Mouse (Mus musculus): Measurements from ENCODE around the gene Gpr25. TPM values are rescaled to one million over a fixed set of nuclear protein-coding genes. Genes with fewer than 3 reads are reported as not detected.

The Gpr25 gene
- polyA plus RNA-seq, 1 experiment from 2014 or later = 0.21 TPM

- Histone ChIP-seq H3K9me3 (no peaks in the 10 kb centered on the region), H3K9ac (no peak overlapping the region), H3K4me2 (no peak overlapping the region), H3K27ac (no peak overlapping the region), H3K36me3 (no peaks in the 10 kb centered on the region), H3K4me3 (no peak overlapping the region), H3K27me3 (peaks cover 42% of the 10 kb centered on the region), H3K4me1 (peaks cover 16% of the 10 kb centered on the region)
- 37% methylated on average over 8 of the region's 8 CpGs for WGBS
- ATAC-seq (ENCODE audit: insufficient number of reproducible peaks, insufficient read depth, low FRiP score, low TSS enrichment, low read depth) = no peak
Observed at GRCm38 (mm10) chr1:136255657-136256056, 5.0 kb downstream of the Gpr25 start.

DNA sequence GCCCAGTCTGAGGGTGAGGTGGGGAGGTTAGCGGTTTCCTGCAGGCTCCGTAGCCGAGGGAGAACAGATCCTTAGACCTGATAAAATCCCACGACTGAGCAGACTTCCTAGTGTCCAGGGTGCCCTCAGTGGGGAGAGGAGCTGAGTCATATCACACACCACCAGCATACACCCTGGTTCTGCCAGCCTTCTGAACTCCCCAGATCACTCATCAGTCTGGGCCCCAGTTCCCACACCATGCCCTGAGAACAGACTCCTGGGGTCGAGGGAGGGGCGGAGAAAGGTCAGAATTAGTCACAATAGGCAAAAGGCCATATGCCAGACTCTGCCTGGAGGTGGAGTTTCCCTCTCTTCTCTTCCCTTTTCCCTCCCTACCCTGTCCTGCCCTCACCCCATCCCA is 5.5 kb downstream of the Gpr25 start:
- Histone ChIP-seq H3K36me3 (no peaks in the 10 kb centered on the region), H3K4me3 (no peak overlapping the region), H3K9ac (no peak overlapping the region), H3K27ac (no peak overlapping the region), H3K27me3 (peaks cover 37% of the 10 kb centered on the region), H3K4me1 (peaks cover 14% of the 10 kb centered on the region), H3K4me2 (no peak overlapping the region), H3K9me3 (no peaks in the 10 kb centered on the region)
- WGBS = 29% methylated on average over 6 of the region's 6 CpGs
- no peak for ATAC-seq (ENCODE audit: insufficient number of reproducible peaks, insufficient read depth, low FRiP score, low TSS enrichment, low read depth)

GRCm38 (mm10) chr1:136254503-136255065 is 6.1 kb downstream of the Gpr25 start:
- no peaks in the 10 kb centered on the region for H3K36me3 ChIP-seq
- peaks cover 8% of the 10 kb centered on the region; the same call in 1 of the 2 replicates for H3K4me1 ChIP-seq
- H3K4me3 ChIP-seq = no peak overlapping the region
- H3K4me2 ChIP-seq = no peak overlapping the region
- 80% methylated on average over 10 of the region's 10 CpGs for WGBS
- no peak overlapping the region for H3K9ac ChIP-seq
- no peak for ATAC-seq (ENCODE audit: insufficient number of reproducible peaks, insufficient read depth, low FRiP score, low TSS enrichment, low read depth)
- H3K9me3 ChIP-seq = no peaks in the 10 kb centered on the region
- peaks cover 31% of the 10 kb centered on the region for H3K27me3 ChIP-seq
- H3K27ac ChIP-seq = no peak overlapping the region

- Histone ChIP-seq H3K9me3 (no peaks in the 10 kb centered on the region), H3K4me2 (no peak overlapping the region), H3K9ac (no peak overlapping the region), H3K36me3 (no peaks in the 10 kb centered on the region), H3K4me3 (no peak overlapping the region), H3K4me1 (0 out of 2 replicates have a peak, but pooled peaks cover 6% of the 10 kb centered on the region), H3K27me3 (peaks cover 20% of the 10 kb centered on the region), H3K27ac (no peak overlapping the region)
- no peak for ATAC-seq (ENCODE audit: insufficient number of reproducible peaks, insufficient read depth, low FRiP score, low TSS enrichment, low read depth)
- WGBS = 34% methylated on average over 2 of the region's 2 CpGs
Observed at GRCm38 (mm10) chr1:136253472-136253871, 7.2 kb downstream of the Gpr25 start.

GRCm38 (mm10) chr1:136249662-136250061 is 11.0 kb downstream of the Gpr25 start:
- Histone ChIP-seq H3K4me2 (no peak overlapping the region), H3K36me3 (no peaks in the 10 kb centered on the region), H3K4me1 (0 out of 2 replicates have a peak, but pooled peaks cover 3% of the 10 kb centered on the region), H3K9me3 (no peaks in the 10 kb centered on the region), H3K9ac (no peak overlapping the region), H3K27me3 (no peaks in the 10 kb centered on the region), H3K4me3 (no peak overlapping the region), H3K27ac (no peak overlapping the region)
- WGBS = 58% methylated on average over 5 of the region's 5 CpGs
- no peak for ATAC-seq (ENCODE audit: insufficient number of reproducible peaks, insufficient read depth, low FRiP score, low TSS enrichment, low read depth)

- Histone ChIP-seq H3K9me3 (no peaks in the 10 kb centered on the region), H3K4me1 (no peaks in the 10 kb centered on the region), H3K9ac (no peak overlapping the region), H3K27ac (no peak overlapping the region), H3K36me3 (no peaks in the 10 kb centered on the region), H3K4me3 (no peak overlapping the region), H3K27me3 (no peaks in the 10 kb centered on the region), H3K4me2 (no peak overlapping the region)
- WGBS = 84% methylated on average over 5 of the region's 5 CpGs
- ATAC-seq (ENCODE audit: insufficient number of reproducible peaks, insufficient read depth, low FRiP score, low TSS enrichment, low read depth) = no peak
Observed at GRCm38 (mm10) chr1:136247393-136247792, 13.3 kb downstream of the Gpr25 start.

- Histone ChIP-seq H3K9ac (no peak overlapping the region), H3K4me1 (no peaks in the 10 kb centered on the region), H3K27me3 (no peaks in the 10 kb centered on the region), H3K36me3 (no peaks in the 10 kb centered on the region), H3K4me2 (no peak overlapping the region), H3K27ac (no peak overlapping the region), H3K4me3 (no peak overlapping the region), H3K9me3 (no peaks in the 10 kb centered on the region)
- 77% methylated on average over 5 of the region's 5 CpGs for WGBS
- ATAC-seq (ENCODE audit: insufficient number of reproducible peaks, insufficient read depth, low FRiP score, low TSS enrichment, low read depth) = no peak
Observed at GRCm38 (mm10) chr1:136244469-136244868, 16.2 kb downstream of the Gpr25 start.

- no peak overlapping the region for H3K27ac ChIP-seq
- H3K9ac ChIP-seq = no peak overlapping the region
- no peaks in the 10 kb centered on the region for H3K27me3 ChIP-seq
- no peak overlapping the region for H3K4me3 ChIP-seq
- ATAC-seq (ENCODE audit: insufficient number of reproducible peaks, insufficient read depth, low FRiP score, low TSS enrichment, low read depth) = no peak
- no peaks in the 10 kb centered on the region for H3K9me3 ChIP-seq
- WGBS = 84% methylated on average over 7 of the region's 7 CpGs
- no peak overlapping the region for H3K4me2 ChIP-seq
- H3K4me1 ChIP-seq = no peaks in the 10 kb centered on the region
- H3K36me3 ChIP-seq = no peaks in the 10 kb centered on the region
Observed at GRCm38 (mm10) chr1:136241801-136242200, 18.9 kb downstream of the Gpr25 start.

DNA sequence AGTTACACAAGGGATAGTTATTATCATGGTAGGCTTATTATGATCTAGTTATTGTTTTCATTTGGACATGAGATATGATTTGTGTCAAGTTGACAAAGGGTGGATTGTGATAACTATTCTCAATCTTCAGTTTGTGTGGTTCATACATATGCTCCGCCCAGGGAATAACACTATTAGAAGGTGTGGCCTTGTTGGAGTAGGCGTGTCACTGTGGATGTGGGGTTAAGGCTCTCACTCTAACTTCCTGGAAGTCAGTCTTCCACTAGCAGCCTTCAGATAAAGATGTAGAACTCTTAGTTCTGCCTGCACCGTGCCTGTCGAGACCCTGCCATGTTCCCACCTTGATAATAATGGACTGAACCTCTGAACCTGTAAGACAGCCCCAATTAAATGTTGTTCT is 22.2 kb downstream of the Gpr25 start:
- H3K4me1 ChIP-seq = 0 out of 2 replicates have a peak, but pooled peaks cover 4% of the 10 kb centered on the region
- H3K9ac ChIP-seq = no peak overlapping the region
- 88% methylated on average over 4 of the region's 4 CpGs for WGBS
- H3K9me3 ChIP-seq = no peaks in the 10 kb centered on the region
- H3K4me3 ChIP-seq = no peak overlapping the region
- no peak overlapping the region for H3K27ac ChIP-seq
- no peaks in the 10 kb centered on the region for H3K36me3 ChIP-seq
- no peaks in the 10 kb centered on the region for H3K27me3 ChIP-seq
- no peak for ATAC-seq (ENCODE audit: insufficient number of reproducible peaks, insufficient read depth, low FRiP score, low TSS enrichment, low read depth)
- H3K4me2 ChIP-seq = no peak overlapping the region

GRCm38 (mm10) chr1:136234595-136235092 is 26.0 kb downstream of the Gpr25 start:
- Histone ChIP-seq H3K4me3 (peak overlapping the region; percentile 64), H3K4me1 (peaks cover 41% of the 10 kb centered on the region), H3K9ac (peak overlapping the region; percentile 77), H3K4me2 (peak overlapping the region; percentile 75), H3K27ac (peak overlapping the region; percentile 78), H3K9me3 (no peaks in the 10 kb centered on the region), H3K36me3 (no peaks in the 10 kb centered on the region), H3K27me3 (no peaks in the 10 kb centered on the region)
- 2% methylated on average over 9 of the region's 9 CpGs for WGBS
- ATAC-seq (ENCODE audit: insufficient number of reproducible peaks, insufficient read depth, low FRiP score, low TSS enrichment, low read depth) = no peak

DNA sequence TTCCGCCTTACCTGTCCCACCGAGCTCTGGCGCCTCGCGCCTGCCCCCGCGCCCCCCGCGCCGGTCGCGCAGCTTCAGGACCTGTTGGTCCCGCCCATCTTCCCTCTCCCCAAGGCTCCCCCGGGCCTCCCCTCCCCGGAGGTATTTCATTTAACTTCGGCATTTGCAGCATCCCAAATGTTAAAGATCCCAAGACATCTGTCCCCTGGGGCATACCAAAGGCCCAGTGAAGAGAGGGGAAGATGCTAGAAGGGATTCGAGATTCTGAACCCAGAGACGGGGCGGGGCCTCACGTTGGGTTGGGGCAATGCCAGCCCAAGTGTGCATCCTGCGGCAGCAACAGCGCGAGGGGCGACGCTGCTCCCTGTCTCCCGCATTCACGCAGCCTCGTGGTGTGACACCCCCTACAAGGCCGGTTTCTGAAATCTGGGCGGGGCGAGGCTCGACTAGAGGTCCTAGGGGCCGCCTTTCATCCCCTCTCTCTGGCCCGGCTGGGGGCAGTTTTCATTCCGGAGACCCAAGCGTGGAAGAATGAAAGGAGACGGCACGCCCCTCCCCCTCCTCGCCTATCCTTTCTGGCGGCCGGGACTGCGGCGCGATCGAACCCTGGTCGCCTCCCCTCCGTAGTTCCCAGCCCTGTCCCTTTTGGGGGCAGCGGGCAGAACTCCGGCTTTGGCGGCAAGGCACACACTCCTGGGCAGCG is 26.6 kb downstream of the Gpr25 start, which contains the start of gene Inava:
Gene Inava, minus strand, starts transcription at position 373 of the 703 bp plus-strand sequence.
- under 1% methylated on average over 50 of the region's 51 CpGs for WGBS

More for the DNA sequence above, 26.6 kb downstream of the Gpr25 start, which contains the start of gene Inava:
- H3K9ac ChIP-seq = peak within 1 kb of the TSS; percentile 77
- peak within 1 kb of the TSS; percentile 75 for H3K4me2 ChIP-seq
- peak within 1 kb of the TSS; percentile 64 for H3K4me3 ChIP-seq
- H3K27me3 ChIP-seq = no peaks in the 10 kb centered on the region
- H3K27ac ChIP-seq = peak within 1 kb of the TSS; percentile 78
- ATAC-seq (ENCODE audit: insufficient number of reproducible peaks, insufficient read depth, low FRiP score, low TSS enrichment, low read depth) = peak; percentile 76
- peaks cover 47% of the 10 kb centered on the region for H3K4me1 ChIP-seq
- H3K9me3 ChIP-seq = no peaks in the 10 kb centered on the region
- no peaks in the 10 kb centered on the region for H3K36me3 ChIP-seq

Data from embryonic facial prominence, embryonic 13.5 days (tissue).